Mouse (Mus musculus): ENCODE measurements at regions not wholly inside any gene's neighbourhood (a gene's known extent, or its start where the extent isn't known, plus 50 kb on each side); places are given as distances from the start of the nearest gene placed in this dataset.

DNA sequence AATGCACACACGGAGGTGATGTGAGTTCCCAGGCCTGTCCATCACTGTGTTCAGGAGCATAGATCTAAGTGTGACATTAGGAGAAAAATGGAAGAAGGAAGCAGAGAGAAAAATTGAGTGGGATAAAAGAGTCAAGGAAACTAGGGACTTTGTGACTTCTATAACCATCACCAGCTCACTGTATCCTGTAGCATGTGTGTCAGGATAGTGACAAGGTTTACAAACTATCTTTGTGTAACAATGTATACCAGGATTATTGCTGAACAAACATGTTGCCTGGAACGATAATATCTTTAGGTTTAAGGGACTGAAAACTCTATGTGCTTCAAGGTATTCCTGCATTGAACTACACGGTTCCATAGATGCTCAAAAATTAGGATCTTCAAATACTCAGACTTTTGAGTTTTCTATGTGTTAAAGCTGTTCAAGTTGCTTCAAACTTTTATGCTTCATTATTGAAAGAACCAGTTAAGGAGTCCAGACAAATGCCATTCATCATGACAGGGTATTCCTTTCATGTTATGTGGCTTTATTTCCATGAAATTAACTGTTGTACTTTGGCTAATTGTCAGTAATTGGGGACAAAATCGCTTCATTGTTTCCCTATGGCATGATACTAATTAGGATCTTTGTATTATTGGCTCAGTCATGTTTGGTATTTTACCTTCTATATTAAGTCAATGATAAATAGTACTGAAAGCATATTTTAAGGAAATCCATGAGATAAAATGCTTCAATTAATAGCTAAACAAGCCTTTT lies 200.5 kb downstream of the Gm11146 start:
- Histone ChIP-seq H3K27me3 (ENCODE audit: insufficient read depth, low read length) (no peaks in the 10 kb centered on the region), H3K4me2 (ENCODE audit: low read depth) (peak overlapping the region; percentile 57), H3K9ac (peak overlapping the region; percentile 52), H3K9me3 (ENCODE audit: low read length) (no peaks in the 10 kb centered on the region), H3K4me1 (ENCODE audit: insufficient read depth) (peaks cover 17% of the 10 kb centered on the region), H3K27ac (ENCODE audit: low read depth, low read length) (peak overlapping the region; percentile 81), H3K36me3 (ENCODE audit: insufficient read depth) (no peaks in the 10 kb centered on the region), H3K4me3 (ENCODE audit: low read depth, low read length) (no peak overlapping the region)
- no peak for TF ChIP-seq CTCF (IDR thresholded peaks at IDR 0.05; ENCODE audit: low read depth)
- WGBS, result 14% methylated on average over 4 of the region's 4 CpGs
- peak; percentile 44 for DNase-seq
- no peak for ATAC-seq

DNA sequence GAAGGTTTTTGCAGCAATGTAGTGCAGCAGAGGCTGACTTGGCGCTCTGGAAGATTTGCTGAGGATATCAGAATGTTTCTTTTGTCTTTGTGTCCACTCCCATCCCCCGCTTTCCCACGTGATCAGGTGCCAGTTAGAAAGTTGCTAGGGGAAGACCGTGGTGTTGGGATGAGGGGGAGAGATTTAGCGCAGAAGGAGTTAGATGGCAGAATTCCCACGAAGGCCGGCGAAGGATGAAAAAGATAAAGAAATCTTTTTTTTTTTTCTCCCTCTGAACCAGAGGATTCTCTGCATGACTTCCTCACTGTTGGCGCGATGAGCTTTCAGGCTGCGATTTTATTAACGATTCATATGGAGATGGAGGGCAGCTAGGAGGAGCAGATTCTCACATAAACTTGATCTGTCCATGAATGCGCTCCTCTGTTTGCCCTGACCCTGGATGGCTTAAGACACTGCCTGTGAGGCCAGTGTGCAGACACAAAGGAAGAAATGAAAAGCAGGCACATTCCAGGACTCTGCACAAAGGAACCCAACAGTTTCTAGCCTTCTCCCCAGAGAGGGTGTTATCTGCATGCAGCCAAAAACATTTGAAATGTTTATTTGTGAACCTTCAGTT lies 201.5 kb downstream of the Gm11146 start:
- H3K4me1 ChIP-seq (ENCODE audit: insufficient read depth), result peaks cover 13% of the 10 kb centered on the region
- no peaks in the 10 kb centered on the region for H3K27me3 ChIP-seq (ENCODE audit: insufficient read depth, low read length)
- DNase-seq (peak; percentile 84), ATAC-seq (peak; percentile 82)
- H3K9me3 ChIP-seq (ENCODE audit: low read length), result no peaks in the 10 kb centered on the region
- no peaks in the 10 kb centered on the region for H3K36me3 ChIP-seq (ENCODE audit: insufficient read depth)
- H3K4me2 ChIP-seq (ENCODE audit: low read depth), result peak overlapping the region; percentile 57
- H3K27ac ChIP-seq (ENCODE audit: low read depth, low read length), result peak overlapping the region; percentile 81
- H3K4me3 ChIP-seq (ENCODE audit: low read depth, low read length), result peak overlapping the region; percentile 28
- peak overlapping the region; percentile 52 for H3K9ac ChIP-seq
- no peak for TF ChIP-seq CTCF (IDR thresholded peaks at IDR 0.05; ENCODE audit: low read depth)
- WGBS, result under 1% methylated on average over 13 of the region's 13 CpGs

DNA sequence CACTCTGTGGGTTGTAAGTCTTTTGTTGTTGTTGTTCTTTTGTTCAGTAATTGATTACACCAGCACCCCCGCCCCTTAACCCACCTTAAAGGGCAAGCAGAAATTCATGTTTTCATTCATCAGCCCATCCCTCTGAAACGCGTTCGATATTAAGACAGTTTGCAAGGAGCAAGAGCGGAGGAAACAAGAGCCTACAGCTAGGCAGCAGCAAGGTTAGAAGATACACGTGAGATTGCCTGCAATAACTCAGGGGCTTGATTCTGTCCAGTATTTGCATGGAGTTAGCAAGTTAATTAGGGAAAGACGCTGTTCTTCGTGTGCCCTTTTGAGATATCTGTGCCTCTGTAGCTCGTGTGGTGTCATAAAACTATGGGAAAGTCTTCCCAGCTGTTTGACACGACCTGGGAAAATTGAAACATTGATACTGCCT lies 202.0 kb downstream of the Gm11146 start:
- H3K4me3 ChIP-seq (ENCODE audit: low read depth, low read length), result peak overlapping the region; percentile 28
- DNase-seq, result no peak
- H3K4me1 ChIP-seq (ENCODE audit: insufficient read depth), result peaks cover 10% of the 10 kb centered on the region; the same call in 1 of the 2 replicates
- peak overlapping the region; percentile 57 for H3K4me2 ChIP-seq (ENCODE audit: low read depth)
- H3K36me3 ChIP-seq (ENCODE audit: insufficient read depth), result no peaks in the 10 kb centered on the region
- ATAC-seq, result peak; percentile 26
- TF ChIP-seq CTCF (IDR thresholded peaks at IDR 0.05; ENCODE audit: low read depth), result no peak
- H3K27ac ChIP-seq (ENCODE audit: low read depth, low read length), result peak overlapping the region; percentile 81
- no peaks in the 10 kb centered on the region for H3K27me3 ChIP-seq (ENCODE audit: insufficient read depth, low read length)
- peak overlapping the region; percentile 52 for H3K9ac ChIP-seq
- H3K9me3 ChIP-seq (ENCODE audit: low read length), result no peaks in the 10 kb centered on the region
- 2% methylated on average over 10 of the region's 10 CpGs for WGBS

DNA sequence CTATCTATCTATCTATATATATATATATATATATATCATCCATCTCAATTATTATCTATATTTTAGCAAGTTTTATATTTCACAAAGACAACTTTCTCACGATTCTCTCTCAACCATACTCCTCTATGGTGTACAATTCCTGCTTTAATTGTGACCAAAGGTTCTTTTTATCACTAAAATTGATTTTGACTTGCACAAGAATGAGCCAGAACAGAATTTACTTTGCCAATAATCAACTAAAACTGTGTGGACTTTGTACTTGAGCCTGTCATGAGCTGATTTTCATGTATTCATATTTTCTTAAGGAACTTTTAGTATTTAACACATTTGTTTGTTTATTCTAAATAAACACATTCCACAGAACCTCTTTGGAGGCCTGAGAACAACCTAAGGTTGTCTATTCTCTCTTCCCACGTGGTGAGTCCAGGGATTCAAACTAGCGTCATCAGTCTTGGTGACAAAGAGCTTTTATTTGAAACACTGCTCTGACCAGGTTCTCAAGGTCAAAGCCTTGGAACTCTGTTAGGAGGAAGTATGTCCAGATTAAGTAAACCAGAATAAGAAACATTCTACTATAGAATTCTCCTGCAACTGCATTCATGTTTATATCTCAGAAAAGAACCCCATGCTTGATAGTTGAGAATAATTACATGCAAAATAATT lies 207.7 kb downstream of the Gm11146 start:
- H3K4me2 ChIP-seq (ENCODE audit: low read depth), result no peak overlapping the region
- H3K9me3 ChIP-seq (ENCODE audit: low read length), result no peaks in the 10 kb centered on the region
- no peak for TF ChIP-seq CTCF (IDR thresholded peaks at IDR 0.05; ENCODE audit: low read depth)
- no peak overlapping the region for H3K27ac ChIP-seq (ENCODE audit: low read depth, low read length)
- no peak for DNase-seq
- no peak overlapping the region for H3K4me3 ChIP-seq (ENCODE audit: low read depth, low read length)
- H3K4me1 ChIP-seq (ENCODE audit: insufficient read depth), result no peaks in the 10 kb centered on the region
- ATAC-seq, result no peak
- no peak overlapping the region for H3K9ac ChIP-seq
- H3K36me3 ChIP-seq (ENCODE audit: insufficient read depth), result no peaks in the 10 kb centered on the region
- H3K27me3 ChIP-seq (ENCODE audit: insufficient read depth, low read length), result no peaks in the 10 kb centered on the region
- 70% methylated on average over 3 of the region's 3 CpGs for WGBS

DNA sequence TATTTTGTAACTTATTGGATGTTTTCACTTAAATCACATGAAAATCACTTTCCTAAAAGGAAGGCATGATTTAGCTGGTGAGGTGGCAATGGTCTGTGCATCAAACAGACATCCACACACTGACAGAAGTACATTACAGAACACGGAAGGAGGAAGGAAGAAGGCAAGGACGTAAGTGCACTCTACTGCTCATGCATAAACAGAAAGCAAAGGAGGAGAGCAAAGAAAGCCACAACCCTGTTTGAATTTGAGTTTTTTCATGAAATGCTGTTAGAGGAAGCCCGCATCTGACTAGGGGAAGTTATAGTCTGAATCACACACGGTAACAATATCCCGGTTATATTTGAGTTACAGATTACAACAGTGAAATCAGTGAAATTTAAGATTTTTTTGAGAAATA lies 208.4 kb downstream of the Gm11146 start:
- no peak overlapping the region for H3K27ac ChIP-seq (ENCODE audit: low read depth, low read length)
- no peak overlapping the region for H3K9ac ChIP-seq
- no peak for ATAC-seq
- H3K4me3 ChIP-seq (ENCODE audit: low read depth, low read length), result no peak overlapping the region
- no peak overlapping the region for H3K4me2 ChIP-seq (ENCODE audit: low read depth)
- no peaks in the 10 kb centered on the region for H3K27me3 ChIP-seq (ENCODE audit: insufficient read depth, low read length)
- H3K4me1 ChIP-seq (ENCODE audit: insufficient read depth), result no peaks in the 10 kb centered on the region
- DNase-seq, result no peak
- TF ChIP-seq CTCF (IDR thresholded peaks at IDR 0.05; ENCODE audit: low read depth), result no peak
- H3K9me3 ChIP-seq (ENCODE audit: low read length), result no peaks in the 10 kb centered on the region
- WGBS, result 78% methylated on average over 5 of the region's 5 CpGs
- no peaks in the 10 kb centered on the region for H3K36me3 ChIP-seq (ENCODE audit: insufficient read depth)

DNA sequence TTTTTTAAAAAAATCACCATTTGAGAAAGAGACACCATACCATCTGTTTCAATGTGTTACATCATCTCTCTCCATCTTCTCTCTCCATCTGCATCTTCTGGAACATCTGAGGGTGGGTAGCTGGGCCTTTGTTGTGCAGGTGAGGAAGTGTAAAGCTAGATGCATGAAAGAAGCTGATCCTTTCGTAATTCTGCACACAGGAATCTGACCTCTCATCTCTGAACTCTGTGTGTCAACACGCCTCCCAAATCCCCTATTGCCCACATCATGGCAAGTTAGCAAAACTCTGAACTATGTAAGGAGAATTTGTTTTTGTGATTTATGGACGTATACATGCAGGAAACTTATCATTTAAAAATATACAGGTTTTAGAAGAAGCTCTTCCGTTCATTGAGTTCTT lies 209.7 kb downstream of the Gm11146 start:
- no peaks in the 10 kb centered on the region for H3K9me3 ChIP-seq (ENCODE audit: low read length)
- 85% methylated on average over 4 of the region's 4 CpGs for WGBS
- H3K27me3 ChIP-seq (ENCODE audit: insufficient read depth, low read length), result no peaks in the 10 kb centered on the region
- H3K27ac ChIP-seq (ENCODE audit: low read depth, low read length), result no peak overlapping the region
- H3K4me1 ChIP-seq (ENCODE audit: insufficient read depth), result no peaks in the 10 kb centered on the region
- TF ChIP-seq CTCF (IDR thresholded peaks at IDR 0.05; ENCODE audit: low read depth), result no peak
- H3K36me3 ChIP-seq (ENCODE audit: insufficient read depth), result no peaks in the 10 kb centered on the region
- DNase-seq (no peak), ATAC-seq (no peak)
- no peak overlapping the region for H3K4me2 ChIP-seq (ENCODE audit: low read depth)
- H3K9ac ChIP-seq, result no peak overlapping the region
- no peak overlapping the region for H3K4me3 ChIP-seq (ENCODE audit: low read depth, low read length)

All from forebrain, postnatal 0 days (tissue).